13 mouse cellular contexts compared by ENCODE assay signal in the genomic region with DNA sequence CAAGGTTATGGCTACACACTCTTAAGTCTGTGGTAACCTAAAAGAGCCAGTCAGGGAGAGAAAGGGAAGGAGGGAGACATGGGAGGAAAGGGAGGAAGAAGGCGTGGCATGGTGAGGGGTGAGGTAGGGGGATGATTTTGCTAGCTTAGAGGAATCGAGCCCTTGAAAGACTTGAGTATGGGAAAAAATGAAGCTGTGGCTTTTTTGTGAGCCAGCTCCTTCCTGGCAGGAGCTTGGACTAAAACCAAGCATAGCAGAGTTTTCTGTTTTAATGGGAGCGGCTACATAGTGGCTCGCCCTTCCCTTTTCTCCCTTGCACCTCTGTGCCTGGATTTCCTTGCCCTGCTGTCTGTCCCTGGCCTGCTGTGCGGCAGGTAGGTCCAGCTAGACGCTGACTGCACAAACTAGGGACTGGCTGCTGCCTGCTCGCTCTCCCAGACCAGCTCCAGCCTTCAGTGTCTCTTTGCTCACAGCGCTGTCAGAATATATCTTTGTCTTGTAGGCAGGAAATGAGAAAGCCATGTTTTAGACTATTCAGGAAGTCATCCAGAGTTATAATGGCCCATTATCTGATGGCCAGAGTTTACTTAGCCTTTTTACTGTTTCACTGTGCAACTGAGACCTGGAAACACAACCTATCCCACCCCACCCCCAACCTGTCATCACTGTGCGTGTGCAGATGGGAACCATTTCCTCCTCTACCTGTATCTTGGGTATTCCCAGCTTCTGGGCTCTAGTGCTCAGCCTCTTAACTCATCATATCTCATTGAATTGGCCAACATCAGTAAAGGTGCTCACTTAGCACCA. TPM values are rescaled to one million over a fixed set of nuclear protein-coding genes. Genes with fewer than 3 reads are reported as not detected.
DNase-seq lines count a peak whose midpoint lies in the region; ATAC-seq lines count a peak whose summit lies in the region.
"Had no signal": no experiment of that assay in that cellular context is flagged by ENCODE, and none has a peak within 500 bp of the region (broad histone marks: within the 10 kb centered on the region; RNA-seq: fewer than 3 reads in every experiment).

No protein-coding gene starts in this region.

- H3K9me3 ChIP-seq in heart, embryonic 14.5 days (ENCODE audit: control insufficient read depth, low read length): no peaks in the 10 kb centered on the region
- H3K9me3 ChIP-seq in megakaryocyte, embryonic 14.5 days: no peaks in the 10 kb centered on the region
- no peaks in the 10 kb centered on the region for H3K9me3 ChIP-seq in intestine, embryonic 15.5 days
- H3K9me3 ChIP-seq in stomach, embryonic 16.5 days (replicated peaks; ENCODE audit: control insufficient read depth, low read length): no peaks in the 10 kb centered on the region
- H3K9me3 ChIP-seq: forebrain, embryonic 13.5 days; midbrain, embryonic 12.5 days had no signal

- H3K9ac ChIP-seq in heart, embryonic 14.5 days (ENCODE audit: low read length): no peak overlapping the region
- no peak overlapping the region for H3K9ac ChIP-seq in intestine, embryonic 15.5 days
- peak overlapping the region; percentile 28; the same call in 1 of the 2 replicates for H3K9ac ChIP-seq in stomach, embryonic 16.5 days (ENCODE audit: low read length)
- H3K9ac ChIP-seq: forebrain, embryonic 13.5 days; midbrain, embryonic 12.5 days had no signal

- H3K4me3 ChIP-seq in heart, embryonic 14.5 days (ENCODE audit: control insufficient read depth in 1 of 2, insufficient read depth in 1 of 2, low read depth in 1 of 2, low read length in 2 of 2): no peak overlapping the region
- peak overlapping the region; percentile 82 for H3K4me3 ChIP-seq in megakaryocyte, embryonic 14.5 days (replicated peaks)
- H3K4me3 ChIP-seq in intestine, embryonic 15.5 days (replicated peaks): no peak overlapping the region
- no peak overlapping the region for H3K4me3 ChIP-seq in stomach, embryonic 16.5 days (replicated peaks; ENCODE audit: low read length)
- H3K4me3 ChIP-seq: forebrain, embryonic 13.5 days; midbrain, embryonic 12.5 days had no signal

- WGBS in heart, embryonic 14.5 days: 53% methylated on average over 9 of the region's 9 CpGs
- WGBS in intestine, embryonic 15.5 days: 45% methylated on average over 9 of the region's 9 CpGs
- 51% methylated on average over 9 of the region's 9 CpGs for whole genome bisulfite sequencing in stomach, embryonic 16.5 days

- peak overlapping the region; percentile 53 to 69 for H3K27ac ChIP-seq in heart, embryonic 14.5 days (replicated peaks in 1 of 2; ENCODE audit: control insufficient read depth in 1 of 2, insufficient read depth in 1 of 2, low read depth in 2 of 2, low read length in 2 of 2)
- peak overlapping the region; percentile 82 for H3K27ac ChIP-seq in intestine, embryonic 15.5 days
- peak overlapping the region; percentile 72 for H3K27ac ChIP-seq in stomach, embryonic 16.5 days (ENCODE audit: low read length)
- H3K27ac ChIP-seq: forebrain, embryonic 13.5 days; midbrain, embryonic 12.5 days had no signal

- DNase-seq in heart, postnatal 25 days (ENCODE audit: low spot score): no peak
- DNase-seq in adrenal gland, adult 8-10 months: no peak
- no peak for DNase-seq in thymus, postnatal 14 days
- DNase-seq: right cerebral cortex, postnatal 25 days had no signal

- peaks cover 0 to 2% of the 10 kb centered on the region in 2 experiments; a peak in 1 of 4 replicates for H3K4me1 ChIP-seq in heart, embryonic 14.5 days (ENCODE audit: control insufficient read depth in 2 of 2, insufficient read depth in 2 of 2, low read length in 2 of 2)
- H3K4me1 ChIP-seq in megakaryocyte, embryonic 14.5 days: peaks cover 11% of the 10 kb centered on the region
- H3K4me1 ChIP-seq in intestine, embryonic 15.5 days (replicated peaks): peaks cover 19% of the 10 kb centered on the region
- peaks cover 8% of the 10 kb centered on the region for H3K4me1 ChIP-seq in stomach, embryonic 16.5 days (ENCODE audit: control insufficient read depth, insufficient read depth, low read length)
- H3K4me1 ChIP-seq: forebrain, embryonic 13.5 days; midbrain, embryonic 12.5 days had no signal

- no peak overlapping the region for H3K4me2 ChIP-seq in heart, embryonic 14.5 days (ENCODE audit: low read length)
- peak overlapping the region; percentile 11; the same call in 1 of the 2 replicates for H3K4me2 ChIP-seq in intestine, embryonic 15.5 days (replicated peaks)
- 0 out of 2 replicates have a peak overlapping the region, but pooled peaks have one; percentile 16 for H3K4me2 ChIP-seq in stomach, embryonic 16.5 days (ENCODE audit: low read depth, low read length)
- H3K4me2 ChIP-seq: forebrain, embryonic 13.5 days; liver, embryonic 11.5 days; midbrain, embryonic 12.5 days had no signal

- no peak for ATAC-seq in heart, embryonic 14.5 days (ENCODE audit: insufficient number of reproducible peaks, insufficient read depth, low FRiP score, low read depth)
- ATAC-seq in megakaryocyte, adult 5-6 weeks (ENCODE audit: poor library complexity, severe bottlenecking): no peak
- peak; percentile 73 for ATAC-seq in intestine, embryonic 15.5 days
- peak; percentile 69; the same call in 1 of the 2 replicates for ATAC-seq in stomach, embryonic 16.5 days (ENCODE audit: insufficient read depth, low FRiP score)
- ATAC-seq: forebrain, embryonic 13.5 days had no signal

- peaks cover 19% of the 10 kb centered on the region for H3K27me3 ChIP-seq in heart, embryonic 14.5 days (ENCODE audit: control insufficient read depth, insufficient read depth, low read length)
- H3K27me3 ChIP-seq in megakaryocyte, embryonic 14.5 days (replicated peaks): peaks cover 10% of the 10 kb centered on the region
- H3K27me3 ChIP-seq in intestine, embryonic 15.5 days (replicated peaks): no peaks in the 10 kb centered on the region
- H3K27me3 ChIP-seq in stomach, embryonic 16.5 days (ENCODE audit: control insufficient read depth, insufficient read depth, low read length): no peaks in the 10 kb centered on the region
- H3K27me3 ChIP-seq: CH12.LX; forebrain, embryonic 13.5 days; midbrain, embryonic 12.5 days had no signal

- intact Hi-C loops in heart, postnatal 25 days (cut with DNase I): no loop called here

- no peaks in the 10 kb centered on the region for H3K36me3 ChIP-seq in heart, embryonic 14.5 days (ENCODE audit: control insufficient read depth, insufficient read depth, low read length)
- H3K36me3 ChIP-seq in megakaryocyte, embryonic 14.5 days (replicated peaks; ENCODE audit: low read length): no peaks in the 10 kb centered on the region
- no peaks in the 10 kb centered on the region for H3K36me3 ChIP-seq in intestine, embryonic 15.5 days
- H3K36me3 ChIP-seq in stomach, embryonic 16.5 days (ENCODE audit: control insufficient read depth, insufficient read depth, low read length): no peaks in the 10 kb centered on the region
- H3K36me3 ChIP-seq: midbrain, embryonic 12.5 days had no signal

RNA-seq across cellular contexts. Expression of a gene that starts 57.4 kb away (rescaled TPM):
- polyA plus RNA-seq in heart, embryonic 14.5 days (2014; fragmentation: Nextera tagmentation; extraction: Ambion mirVana): 2.4 and 2.5 TPM in 2 replicates
- 1 to 10 TPM; 7.6 to 7.7 TPM for total RNA-seq in heart, postnatal 25 days (2021)
- polyA plus RNA-seq in megakaryocyte, embryonic 14.5 days (2012; ENCODE audit: insufficient read depth, low replicate concordance): 0.15 TPM in 1 of 2 replicates, not detected in the other
- total RNA-seq in megakaryocyte, adult 5-6 weeks (2015): 0.39 and 0.94 TPM in 2 replicates
- 0.11 and 0.37 TPM in 2 replicates for total RNA-seq in megakaryocyte, adult 5-6 weeks (2017)
- 10.8 and 11.6 TPM in 2 replicates for polyA plus RNA-seq in intestine, embryonic 15.5 days (2015; fragmentation: Nextera tagmentation; extraction: Ambion mirVana)
- polyA plus RNA-seq in stomach, embryonic 16.5 days (2015; fragmentation: Nextera tagmentation; extraction: Ambion mirVana): 17.0 and 17.8 TPM in 2 replicates
- 10 to 100 TPM in 1 of 4 experiments, 1 to 10 TPM in 3; 7.5 to 11.6 (median 9.4) TPM for total RNA-seq in adrenal gland, adult 8-10 months (2022)

Comparison
In these comparisons a context has a peak if more than half of its experiments do, and no peak if none do; other contexts are left out.
1. ATAC-seq: peak in intestine, embryonic 15.5 days (single experiment) and stomach, embryonic 16.5 days (single experiment); none in heart, embryonic 14.5 days (single experiment) and megakaryocyte, adult 5-6 weeks (single experiment).
2. Peak in every context shown above with its lines, with median percentiles within 50 percentile points of each other: H3K27ac ChIP-seq.